In the genomic region with DNA sequence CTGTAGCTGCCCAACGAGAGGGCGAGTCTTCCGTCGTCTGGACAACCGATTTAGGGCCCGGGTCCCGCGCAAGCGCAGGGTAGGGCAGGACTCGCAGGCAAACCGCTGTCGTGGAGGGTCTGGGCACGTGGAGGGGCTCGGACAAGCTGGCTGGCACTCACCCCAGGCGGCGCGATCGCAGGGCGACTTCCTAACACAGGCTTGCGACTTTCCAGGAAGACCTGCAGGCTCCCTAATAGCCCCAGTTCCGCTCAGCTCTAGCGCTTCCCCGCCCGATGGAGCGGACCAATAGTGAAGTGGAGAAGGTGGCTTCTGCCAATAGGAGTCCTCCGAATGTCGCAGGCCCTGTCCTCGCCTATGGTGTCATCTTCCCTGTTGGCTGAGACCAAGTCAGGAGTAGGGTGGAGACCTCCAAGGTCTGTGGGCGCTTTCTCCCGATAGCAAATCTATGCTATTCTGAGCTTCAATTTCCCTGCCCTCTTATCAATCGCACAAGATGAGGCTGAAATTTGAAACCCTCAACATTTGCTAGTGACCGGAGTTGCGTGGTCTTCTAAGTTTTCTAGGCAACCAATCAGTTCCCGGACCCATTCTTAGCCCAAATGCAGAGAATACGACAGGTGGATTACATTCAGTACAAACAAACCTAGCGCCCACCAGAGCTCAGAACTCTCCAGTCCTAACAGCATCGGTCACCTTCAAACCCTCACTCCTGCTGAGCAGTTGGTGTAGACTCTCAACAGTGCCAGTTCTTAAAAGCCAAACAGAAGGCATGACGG, we compare ENCODE assay signal across 8 mouse cellular contexts. TPM values are rescaled to one million over a fixed set of nuclear protein-coding genes. Genes with fewer than 3 reads are reported as not detected.
DNase-seq lines count a peak whose midpoint lies in the region; ATAC-seq lines count a peak whose summit lies in the region.

No protein-coding gene starts in this region.

- no peaks in the 10 kb centered on the region; the same call in 1 of the 2 replicates for H3K4me1 ChIP-seq in hindbrain, embryonic 12.5 days

- peak; percentile 76 for DNase-seq in NIH3T3 (ENCODE audit: low read depth)
- peak; percentile 90 for DNase-seq in cerebellum, adult 9-11 months
- peak; percentile 69 to 75 for DNase-seq in frontal cortex, postnatal 10 days (ENCODE audit: low spot score in 2 of 2)
- DNase-seq in layer of hippocampus, postnatal 14 days (ENCODE audit: low spot score in 2 of 2) = peak; percentile 73 to 79
- peak; percentile 83 for DNase-seq in lung, postnatal 10 days
- peak; percentile 50 for DNase-seq in ovary, postnatal 14 days (ENCODE audit: low spot score)
- DNase-seq in thymus, postnatal 10 days (ENCODE audit: low spot score in 2 of 2) = peak; percentile 67 to 70

- H3K27ac ChIP-seq in hindbrain, embryonic 12.5 days = peak overlapping the region; percentile 75

- WGBS in hindbrain, embryonic 12.5 days = 20% methylated on average over 38 of the region's 38 CpGs

- H3K4me3 ChIP-seq in hindbrain, embryonic 12.5 days = peak overlapping the region; percentile 50

- H3K27me3 ChIP-seq in hindbrain, embryonic 12.5 days = no peaks in the 10 kb centered on the region

- no peaks in the 10 kb centered on the region for H3K36me3 ChIP-seq in hindbrain, embryonic 12.5 days

- peak overlapping the region; percentile 54 for H3K4me2 ChIP-seq in hindbrain, embryonic 12.5 days (replicated peaks)

- H3K9me3 ChIP-seq in hindbrain, embryonic 12.5 days (replicated peaks) = no peaks in the 10 kb centered on the region

- ATAC-seq in hindbrain, embryonic 12.5 days (ENCODE audit: low FRiP score) = peak; percentile 97

- H3K9ac ChIP-seq in hindbrain, embryonic 12.5 days = peak overlapping the region; percentile 51

RNA-seq across cellular contexts. Expression of a gene that starts 0.5 kb away (rescaled TPM):
- 30.7 and 32.3 TPM in 2 replicates for polyA plus RNA-seq in hindbrain, embryonic 12.5 days (2016; fragmentation: Nextera tagmentation; extraction: Ambion mirVana)
- total RNA-seq in layer of hippocampus, postnatal 14 days (2021) = 10 to 100 TPM; 30.5 to 42.9 TPM

RNA-seq across cellular contexts. Expression of a gene that starts 13.5 kb away (rescaled TPM):
- polyA plus RNA-seq in hindbrain, embryonic 12.5 days (2016; fragmentation: Nextera tagmentation; extraction: Ambion mirVana) = 28.2 and 31.7 TPM in 2 replicates
- 10 to 100 TPM; 87.1 to 91.3 TPM for total RNA-seq in layer of hippocampus, postnatal 14 days (2021)

RNA-seq across cellular contexts. Expression of a gene that starts 16.8 kb away (rescaled TPM):
- polyA plus RNA-seq in hindbrain, embryonic 12.5 days (2016; fragmentation: Nextera tagmentation; extraction: Ambion mirVana) = 16.4 and 16.7 TPM in 2 replicates
- total RNA-seq in layer of hippocampus, postnatal 14 days (2021) = 10 to 100 TPM; 12.7 to 15.8 TPM

RNA-seq across cellular contexts. Expression of a gene that starts 47.1 kb away (rescaled TPM):
- polyA plus RNA-seq in hindbrain, embryonic 12.5 days (2016; fragmentation: Nextera tagmentation; extraction: Ambion mirVana) = 401 and 433 TPM in 2 replicates
- total RNA-seq in layer of hippocampus, postnatal 14 days (2021) = 100 to 1,000 TPM; 193 to 258 TPM

RNA-seq across cellular contexts. Expression of a gene that starts 59.4 kb away (rescaled TPM):
- 43.1 and 43.5 TPM in 2 replicates for polyA plus RNA-seq in hindbrain, embryonic 12.5 days (2016; fragmentation: Nextera tagmentation; extraction: Ambion mirVana)
- 10 to 100 TPM; 23.5 to 25.3 TPM for total RNA-seq in layer of hippocampus, postnatal 14 days (2021)

Comparison
In these comparisons a context has a peak if more than half of its experiments do, and no peak if none do; other contexts are left out.
1. Peak in every context shown above with its lines: DNase-seq, ATAC-seq, H3K4me3 ChIP-seq and H3K27ac ChIP-seq.